Mouse (Mus musculus) heart, postnatal 0 days (tissue): ENCODE data around the gene Cntn5. TPM values are rescaled to one million over a fixed set of nuclear protein-coding genes. Genes with fewer than 3 reads are reported as not detected.

Source experiments
- ATAC-seq: fragments of 200-750 bp; cut with Nextera tagmentation; 2 replicates; pipeline ENCODE4 v1.8.0; 2017; ENCODE audit warnings: low read depth, moderate number of reproducible peaks, moderate library complexity; ENCODE audit not compliant: insufficient read depth
- DNase-seq: peaks from one replicate; pipeline ENCODE4 v3.0.0-alpha.2; 2016; ENCODE audit warnings: low spot score
- H3K27ac ChIP-seq: fragments of 300-500 bp; sonication (generic); 2 replicates; pipeline ENCODE4 v1.5.1; 2014; ENCODE audit warnings: low read depth, mild to moderate bottlenecking
- H3K27me3 ChIP-seq: fragments of 300-500 bp; sonication (generic); 2 replicates; pipeline ENCODE4 v1.6.1; 2014; ENCODE audit warnings: low read length, mixed read lengths; ENCODE audit not compliant: control insufficient read depth, insufficient read depth
- H3K36me3 ChIP-seq: fragments of 300-500 bp; sonication (generic); replicated peaks from 2 replicates; pipeline ENCODE4 v1.6.1; 2014; ENCODE audit warnings: low read length, mixed read lengths; ENCODE audit not compliant: control insufficient read depth, insufficient read depth
- H3K4me1 ChIP-seq: fragments of 300-500 bp; sonication (generic); 2 replicates; pipeline ENCODE4 v1.6.1; 2014; ENCODE audit warnings: antibody characterized with exemption; ENCODE audit not compliant: control insufficient read depth, insufficient read depth
- H3K4me2 ChIP-seq: fragments of 300-500 bp; sonication (generic); 2 replicates; pipeline ENCODE4 v1.6.1; 2014; ENCODE audit warnings: low read depth, mild to moderate bottlenecking, low read length, moderate library complexity
- H3K4me3 ChIP-seq: fragments of 300-500 bp; sonication (generic); 2 replicates; pipeline ENCODE4 v1.5.1; 2014; ENCODE audit warnings: low read depth, low read length
- H3K9ac ChIP-seq: fragments of 300-500 bp; sonication (generic); replicated peaks from 2 replicates; pipeline ENCODE4 v1.6.1; 2014; ENCODE audit warnings: low read depth, low read length, mixed read lengths
- H3K9me3 ChIP-seq: fragments of 300-500 bp; sonication (generic); replicated peaks from 2 replicates; pipeline ENCODE4 v1.6.1; 2016; ENCODE audit warnings: low read length; ENCODE audit not compliant: control insufficient read depth
- CTCF ChIP-seq: IDR thresholded peaks from 2 replicates; pipeline ENCODE4 v1.5.1; 2016; ENCODE audit warnings: antibody characterized with exemption, control low read depth, low read depth
- EP300 ChIP-seq: IDR thresholded peaks from 2 replicates; pipeline ENCODE4 v1.6.1; 2016; ENCODE audit warnings: antibody characterized with exemption, low read depth
- WGBS: fragments of 180-500 bp; shearing (Covaris S2); extraction: QIAGEN DNeasy Blood & Tissue Kit; methylation state at CpG from one replicate; pipeline ENCODE4 v1.1.7; 2014; 5-methylcytosine and 5-hydroxymethylcytosine counted together
- polyA plus RNA-seq: library from polyadenylated mRNA; unstranded; fragments of >200 nt; fragmentation: Nextera tagmentation; extraction: Ambion mirVana; gene quantifications from 2 replicates; pipeline ENCODE4 v1.2.1, GENCODE M21; 2015
- total RNA-seq: library from RNA; depleted of rRNA; stranded (reverse); fragments of >200 nt; gene quantifications from 2 replicates; pipeline ENCODE4 v1.2.3, GENCODE M21; 2014; ENCODE audit warnings: low replicate concordance

Gene Cntn5
- total and polyA plus RNA-seq, 2 experiments from 2014 or later, result 0.07 to 0.19 TPM

DNA sequence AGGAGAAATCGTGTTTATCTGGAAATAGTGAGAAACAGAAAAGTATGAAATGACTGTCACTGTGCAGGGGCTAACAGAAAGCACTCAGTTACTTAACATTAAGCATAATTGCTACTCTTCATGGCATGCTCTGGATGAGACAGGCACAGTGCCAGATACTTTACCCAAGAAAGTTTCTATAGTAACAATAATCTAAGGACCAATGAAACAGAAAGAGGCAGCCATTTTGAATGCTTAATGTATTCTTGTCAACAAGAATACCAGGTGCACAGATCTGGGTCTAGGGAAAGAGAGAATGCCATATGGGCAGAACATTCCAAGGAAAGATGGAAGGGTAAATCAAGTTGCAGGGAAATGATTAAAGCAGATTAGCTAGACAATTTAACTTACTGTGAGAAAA lies 1045.3 kb downstream of the Cntn5 start:
- no peak for ATAC-seq
- Histone ChIP-seq H3K36me3 (no peaks in the 10 kb centered on the region), H3K4me1 (no peaks in the 10 kb centered on the region), H3K27me3 (no peaks in the 10 kb centered on the region), H3K9me3 (no peaks in the 10 kb centered on the region), H3K9ac (no peak overlapping the region), H3K4me3 (no peak overlapping the region), H3K27ac (no peak overlapping the region), H3K4me2 (no peak overlapping the region)
- WGBS, result 27% methylated on average over 1 of the region's 1 CpGs
- TF ChIP-seq CTCF (no peak), EP300 (no peak)
- no peak for DNase-seq

DNA sequence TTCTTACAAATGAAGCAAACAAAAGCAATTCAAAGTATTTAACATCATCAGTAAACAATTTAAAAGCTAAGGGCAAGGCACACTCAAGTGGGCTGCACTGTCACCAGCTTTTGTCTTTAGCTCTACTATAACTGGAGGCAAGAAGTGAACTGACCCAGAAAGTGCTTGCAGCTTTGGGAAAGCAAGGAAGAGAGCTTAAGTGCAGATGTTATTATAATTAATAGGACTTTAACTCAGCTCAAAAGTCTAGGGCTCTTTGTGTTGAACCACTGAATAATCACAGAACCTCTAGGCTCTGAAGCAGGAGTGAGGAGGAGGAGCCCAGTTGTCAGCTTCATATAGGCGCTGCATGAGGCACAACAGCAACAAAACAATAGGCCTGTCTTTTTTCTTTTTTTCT lies 1049.8 kb downstream of the Cntn5 start:
- Histone ChIP-seq H3K4me2 (no peak overlapping the region), H3K27ac (no peak overlapping the region), H3K9me3 (no peaks in the 10 kb centered on the region), H3K4me3 (no peak overlapping the region), H3K4me1 (no peaks in the 10 kb centered on the region), H3K27me3 (no peaks in the 10 kb centered on the region), H3K9ac (no peak overlapping the region), H3K36me3 (no peaks in the 10 kb centered on the region)
- TF ChIP-seq CTCF (no peak), EP300 (no peak)
- ATAC-seq, result no peak
- WGBS, result 74% methylated on average over 1 of the region's 1 CpGs
- no peak for DNase-seq

DNA sequence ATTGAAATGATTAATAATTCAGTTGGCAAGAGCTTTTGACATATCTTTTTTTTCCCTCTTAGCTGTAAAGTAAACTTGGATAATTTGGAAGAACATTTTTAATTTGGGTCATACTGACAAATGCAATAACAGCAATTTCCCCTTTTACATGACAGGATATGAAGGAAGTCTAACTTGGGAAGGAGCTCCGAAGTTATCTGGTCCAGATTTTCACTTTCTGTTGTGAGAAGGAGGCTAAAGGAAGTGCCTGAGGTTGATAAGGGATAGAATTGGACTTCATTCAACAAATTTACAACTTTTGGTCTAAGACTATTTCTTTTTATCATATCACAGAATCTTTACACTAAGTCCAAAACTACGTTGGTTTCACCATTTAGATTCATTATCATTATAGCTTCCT lies 1074.3 kb downstream of the Cntn5 start:
- WGBS, result 42% methylated on average over 2 of the region's 2 CpGs
- Histone ChIP-seq H3K27me3 (no peaks in the 10 kb centered on the region), H3K27ac (no peak overlapping the region), H3K4me1 (no peaks in the 10 kb centered on the region), H3K4me3 (no peak overlapping the region), H3K9ac (no peak overlapping the region), H3K4me2 (no peak overlapping the region), H3K36me3 (no peaks in the 10 kb centered on the region), H3K9me3 (no peaks in the 10 kb centered on the region)
- no peak for TF ChIP-seq CTCF
- TF ChIP-seq EP300, result no peak
- ATAC-seq, result no peak
- no peak for DNase-seq

DNA sequence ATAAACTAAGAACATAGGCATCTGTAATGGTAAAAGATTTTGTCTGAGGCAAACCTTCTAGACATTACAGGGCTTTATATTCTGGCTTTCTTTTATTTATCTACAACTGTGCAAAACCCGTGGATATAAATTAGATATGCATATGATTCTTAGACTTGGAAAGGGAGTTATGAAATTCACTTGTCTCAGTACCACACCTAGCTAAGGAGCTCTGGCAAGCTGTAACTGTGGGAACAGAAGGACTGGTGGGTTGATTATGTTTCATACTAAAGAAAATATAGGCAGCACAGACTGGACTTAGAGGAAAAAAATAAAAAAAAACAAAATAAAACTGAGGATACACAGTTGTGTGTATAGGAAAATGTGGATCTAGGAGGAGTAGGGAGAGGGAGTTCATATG lies 1084.6 kb downstream of the Cntn5 start:
- H3K4me2 ChIP-seq, result no peak overlapping the region
- H3K9me3 ChIP-seq, result no peaks in the 10 kb centered on the region
- H3K36me3 ChIP-seq, result no peaks in the 10 kb centered on the region
- no peak overlapping the region for H3K9ac ChIP-seq
- TF ChIP-seq CTCF (no peak), EP300 (no peak)
- H3K4me1 ChIP-seq, result no peaks in the 10 kb centered on the region
- WGBS, result 72% methylated on average over 1 of the region's 1 CpGs
- H3K27me3 ChIP-seq, result no peaks in the 10 kb centered on the region
- no peak overlapping the region for H3K4me3 ChIP-seq
- no peak for ATAC-seq
- no peak for DNase-seq
- H3K27ac ChIP-seq, result no peak overlapping the region

DNA sequence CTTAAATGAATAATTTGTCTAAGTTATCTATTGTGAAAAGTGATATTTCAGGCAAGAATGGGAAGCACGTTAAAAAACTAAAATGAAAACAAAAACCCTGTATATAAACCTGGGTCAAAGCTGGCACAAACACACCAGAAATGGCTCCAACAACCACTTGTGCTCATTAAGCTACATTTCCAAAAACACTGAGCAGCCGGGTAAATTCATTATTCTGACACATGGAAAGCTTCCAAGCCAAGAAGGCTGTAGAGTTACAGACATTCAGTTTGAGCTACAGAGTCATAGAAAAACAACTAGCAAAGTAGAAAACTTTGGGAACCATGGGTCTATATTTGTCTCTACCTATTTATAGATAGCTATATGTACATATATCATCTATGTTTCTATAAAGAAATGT lies 1087.1 kb downstream of the Cntn5 start:
- Histone ChIP-seq H3K9me3 (no peaks in the 10 kb centered on the region), H3K4me3 (no peak overlapping the region), H3K4me2 (no peak overlapping the region), H3K4me1 (no peaks in the 10 kb centered on the region), H3K9ac (no peak overlapping the region), H3K36me3 (no peaks in the 10 kb centered on the region), H3K27me3 (no peaks in the 10 kb centered on the region), H3K27ac (no peak overlapping the region)
- no peak for DNase-seq
- 75% methylated on average over 2 of the region's 2 CpGs for WGBS
- no peak for ATAC-seq
- TF ChIP-seq CTCF (no peak), EP300 (no peak)

DNA sequence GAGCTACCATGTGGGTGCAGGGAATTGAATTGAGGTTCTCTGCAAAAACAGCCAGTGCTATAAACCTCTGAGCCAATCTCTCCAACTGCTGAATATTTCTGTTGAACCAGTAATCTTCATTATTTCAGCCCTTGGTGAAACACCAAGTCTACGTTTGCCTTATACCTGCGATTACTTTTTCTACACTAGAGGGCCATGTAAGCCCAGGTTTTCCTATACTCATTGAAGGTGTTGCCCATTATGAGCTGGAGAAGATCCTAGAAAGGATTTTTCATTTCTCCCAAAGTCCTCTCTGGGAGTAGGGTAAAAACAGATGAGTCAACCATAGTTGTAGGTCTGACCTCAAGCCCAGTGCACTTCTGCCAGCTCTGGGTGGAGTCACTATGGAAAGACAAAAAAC lies 1105.0 kb downstream of the Cntn5 start:
- ATAC-seq (no peak), DNase-seq (peak; percentile 16)
- Histone ChIP-seq H3K9ac (no peak overlapping the region), H3K4me3 (no peak overlapping the region), H3K27ac (no peak overlapping the region), H3K4me1 (no peaks in the 10 kb centered on the region), H3K27me3 (no peaks in the 10 kb centered on the region), H3K36me3 (no peaks in the 10 kb centered on the region), H3K9me3 (no peaks in the 10 kb centered on the region), H3K4me2 (no peak overlapping the region)
- 65% methylated on average over 2 of the region's 2 CpGs for WGBS
- no peak for TF ChIP-seq EP300
- TF ChIP-seq CTCF, result peak; percentile 37; the same call in 1 of the 2 replicates
